Mouse (Mus musculus) neural tube, embryonic 14.5 days (tissue): Measurements from ENCODE around the gene Itsn2. TPM values are rescaled to one million over a fixed set of nuclear protein-coding genes. Genes with fewer than 3 reads are reported as not detected.
"Not testable (repeated sequence)": the region's sequence is repeated elsewhere in the genome, so short reads cannot be mapped to it uniquely, and the experiment has no call there.

Experiments
- ATAC-seq: fragments of 200-750 bp; cut with Nextera tagmentation; 2 replicates; pipeline ENCODE4 v1.8.0; 2017; ENCODE audit warnings: low read depth, mild to moderate bottlenecking, moderate TSS enrichment, moderate library complexity
- H3K27ac ChIP-seq: fragments of 300-500 bp; sonication (generic); 2 replicates; pipeline ENCODE4 v1.5.1; 2014; ENCODE audit warnings: low read depth, mild to moderate bottlenecking, control low read depth, low read length, moderate library complexity, mixed read lengths
- H3K27me3 ChIP-seq: fragments of 300-500 bp; sonication (generic); 2 replicates; pipeline ENCODE4 v1.6.1; 2014; ENCODE audit warnings: low read length; ENCODE audit not compliant: control insufficient read depth, insufficient read depth
- H3K36me3 ChIP-seq: fragments of 300-500 bp; sonication (generic); 2 replicates; pipeline ENCODE4 v1.6.1; 2014; ENCODE audit warnings: low read length, mixed read lengths; ENCODE audit not compliant: control insufficient read depth, insufficient read depth
- H3K4me1 ChIP-seq: fragments of 300-500 bp; sonication (generic); 2 replicates; pipeline ENCODE4 v1.6.1; 2014; ENCODE audit warnings: low read length; ENCODE audit not compliant: control insufficient read depth, insufficient read depth
- H3K4me2 ChIP-seq: fragments of 300-500 bp; sonication (generic); 2 replicates; pipeline ENCODE4 v1.6.1; 2014; ENCODE audit warnings: mild to moderate bottlenecking, low read depth, low read length, control low read depth
- H3K4me3 ChIP-seq: fragments of 300-500 bp; sonication (generic); 2 replicates; pipeline ENCODE4 v1.5.1; 2014; ENCODE audit warnings: low read depth, low read length, control low read depth, mixed read lengths
- H3K9ac ChIP-seq: fragments of 300-500 bp; sonication (generic); replicated peaks from 2 replicates; pipeline ENCODE4 v1.6.1; 2014; ENCODE audit warnings: low read depth, mild to moderate bottlenecking, control low read depth, low read length, mixed read lengths
- H3K9me3 ChIP-seq: fragments of 300-500 bp; sonication (generic); 2 replicates; pipeline ENCODE4 v1.6.1; 2016; ENCODE audit warnings: low read length; ENCODE audit not compliant: control insufficient read depth
- WGBS: fragments of 180-500 bp; shearing (Covaris S2); extraction: QIAGEN DNeasy Blood & Tissue Kit; methylation state at CpG from one replicate; pipeline ENCODE4 v1.1.7; 2014; 5-methylcytosine and 5-hydroxymethylcytosine counted together
- polyA plus RNA-seq: library from polyadenylated mRNA; unstranded; fragments of >200 nt; fragmentation: Nextera tagmentation; extraction: Ambion mirVana; gene quantifications from 2 replicates; pipeline ENCODE4 v1.2.1, GENCODE M21; 2014

The Itsn2 gene
- polyA plus RNA-seq, 1 experiment from 2014 or later = 30.2 TPM

DNA sequence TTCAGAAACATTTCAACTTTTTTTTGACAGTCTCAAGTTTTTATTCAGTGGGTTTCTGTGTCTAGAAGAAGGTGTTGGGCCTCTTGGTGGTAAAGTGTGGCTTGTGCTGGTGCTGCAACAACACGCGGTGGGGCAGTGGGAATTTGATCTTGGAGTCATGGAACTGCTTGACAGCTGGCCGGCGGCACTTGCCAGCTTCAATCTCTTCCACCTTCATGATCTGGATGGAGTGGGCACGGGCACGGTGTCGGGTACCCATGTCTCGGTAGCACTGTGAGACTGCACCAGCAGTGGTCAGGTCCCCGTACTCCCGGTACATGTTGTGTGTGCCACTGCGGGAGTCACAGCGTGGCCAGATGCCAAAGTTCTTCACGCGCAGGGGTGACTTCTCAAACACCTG, 96.9 kb downstream of the Itsn2 start:
- no peak overlapping the region for H3K9ac ChIP-seq
- no peak overlapping the region for H3K4me2 ChIP-seq
- H3K27ac ChIP-seq = no peak overlapping the region
- no peaks in the 10 kb centered on the region for H3K9me3 ChIP-seq
- H3K27me3 ChIP-seq = no peaks in the 10 kb centered on the region
- H3K36me3 ChIP-seq = no peaks in the 10 kb centered on the region
- 93% methylated on average over 14 of the region's 14 CpGs for WGBS
- H3K4me3 ChIP-seq = no peak overlapping the region
- ATAC-seq = no peak
- H3K4me1 ChIP-seq = no peaks in the 10 kb centered on the region

DNA sequence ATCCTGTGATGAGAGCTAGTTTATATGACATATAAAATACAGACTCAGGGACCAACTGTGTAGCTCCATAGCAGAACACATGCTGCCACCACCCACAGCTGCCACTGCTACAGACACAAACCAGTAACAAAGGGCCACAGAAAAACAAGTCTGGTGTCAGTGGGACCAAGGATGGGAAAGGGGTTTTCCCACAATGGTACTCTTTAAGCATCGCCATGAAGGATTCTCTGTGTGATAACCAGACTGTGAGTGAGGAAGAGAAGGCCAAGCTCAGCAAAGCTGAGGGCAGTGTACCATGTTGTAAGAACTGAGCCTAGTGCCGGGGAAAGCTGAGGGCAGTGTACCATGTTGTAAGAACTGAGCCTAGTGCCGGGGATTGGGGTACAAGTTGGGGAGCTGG, 98.8 kb downstream of the Itsn2 start:
- no peak overlapping the region for H3K4me3 ChIP-seq
- H3K9me3 ChIP-seq = no peaks in the 10 kb centered on the region
- H3K27me3 ChIP-seq = no peaks in the 10 kb centered on the region
- H3K9ac ChIP-seq = no peak overlapping the region
- H3K4me1 ChIP-seq = no peaks in the 10 kb centered on the region
- no peak overlapping the region for H3K27ac ChIP-seq
- no peaks in the 10 kb centered on the region for H3K36me3 ChIP-seq
- ATAC-seq = no peak
- H3K4me2 ChIP-seq = no peak overlapping the region
- WGBS = 88% methylated on average over 3 of the region's 3 CpGs

DNA sequence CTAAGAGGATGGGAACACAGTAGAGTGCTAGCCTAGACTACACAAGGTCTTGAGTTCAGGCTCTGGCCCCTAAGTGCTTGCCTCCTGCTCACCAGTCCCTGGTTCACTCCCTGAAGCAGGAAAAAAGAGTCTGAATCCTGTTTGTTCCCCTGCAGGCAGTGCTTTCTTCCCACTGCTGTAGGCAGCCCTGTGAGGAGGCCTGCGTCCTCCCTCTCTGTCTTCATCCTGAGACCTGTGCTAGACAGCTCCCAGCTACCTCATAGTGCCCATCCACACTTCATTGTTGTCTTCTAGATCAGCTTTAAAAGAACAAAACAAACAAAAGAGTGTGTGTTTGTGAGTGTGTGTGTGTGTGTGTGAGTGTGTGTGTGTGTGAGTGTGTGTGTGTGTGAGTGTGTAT, 102.1 kb downstream of the Itsn2 start:
- Histone ChIP-seq H3K4me3 (no peak overlapping the region), H3K9ac (no peak overlapping the region), H3K27ac (no peak overlapping the region), H3K36me3 (0 out of 2 replicates have a peak, but pooled peaks cover 5% of the 10 kb centered on the region), H3K27me3 (no peaks in the 10 kb centered on the region), H3K4me2 (no peak overlapping the region), H3K9me3 (no peaks in the 10 kb centered on the region), H3K4me1 (no peaks in the 10 kb centered on the region)
- WGBS = 91% methylated on average over 1 of the region's 1 CpGs
- ATAC-seq = no peak

DNA sequence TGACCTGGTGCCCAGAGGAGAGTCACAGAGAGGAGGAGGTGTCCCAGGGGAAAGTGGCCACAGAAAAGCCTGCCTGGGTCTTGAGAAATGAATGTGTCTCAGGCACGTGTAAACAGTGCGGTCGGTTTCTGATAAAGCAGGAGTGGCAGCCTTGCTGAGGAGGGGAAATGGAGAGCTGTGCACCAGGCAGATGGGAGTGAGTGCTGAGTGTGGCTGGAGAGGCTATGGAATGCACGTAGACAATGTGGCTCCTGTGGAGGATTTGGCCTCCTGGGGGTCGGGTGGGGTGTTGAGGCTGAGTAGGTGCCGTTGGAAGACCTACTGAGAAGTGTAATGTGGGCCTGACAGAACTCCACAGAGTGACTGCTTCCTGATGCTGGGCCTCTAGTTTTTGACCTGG, 113.2 kb downstream of the Itsn2 start:
- not testable (repeated sequence) for H3K27ac ChIP-seq, H3K9ac ChIP-seq, H3K36me3 ChIP-seq, H3K9me3 ChIP-seq, ATAC-seq, H3K4me2 ChIP-seq, H3K4me3 ChIP-seq, H3K4me1 ChIP-seq, H3K27me3 ChIP-seq
- 88% methylated on average over 6 of the region's 6 CpGs for WGBS

DNA sequence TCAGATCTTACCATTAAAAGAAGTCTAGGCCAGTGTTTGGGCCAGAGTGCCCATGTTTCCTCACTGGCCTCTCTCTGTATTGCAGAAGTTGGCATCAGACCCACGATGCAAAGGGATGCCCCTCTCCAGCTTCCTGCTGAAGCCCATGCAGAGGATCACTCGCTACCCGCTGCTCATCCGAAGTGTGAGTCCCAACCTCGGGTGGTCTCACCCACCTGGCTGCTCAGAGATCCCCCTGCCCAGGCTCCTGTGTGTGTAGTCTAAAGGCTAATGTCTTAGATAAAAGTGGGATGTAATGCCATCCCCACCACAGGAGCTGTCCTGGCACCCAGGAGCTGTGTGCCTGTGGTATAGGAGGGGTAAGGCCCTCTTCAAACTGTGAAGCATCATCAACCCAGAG, 113.7 kb downstream of the Itsn2 start:
- 96% methylated on average over 5 of the region's 5 CpGs for WGBS
- no peaks in the 10 kb centered on the region for H3K9me3 ChIP-seq
- H3K4me3 ChIP-seq = no peak overlapping the region
- peaks cover 9% of the 10 kb centered on the region; the same call in 1 of the 2 replicates for H3K36me3 ChIP-seq
- H3K4me2 ChIP-seq = no peak overlapping the region
- no peak for ATAC-seq
- no peak overlapping the region for H3K27ac ChIP-seq
- H3K27me3 ChIP-seq = no peaks in the 10 kb centered on the region
- H3K9ac ChIP-seq = no peak overlapping the region
- H3K4me1 ChIP-seq = no peaks in the 10 kb centered on the region

DNA sequence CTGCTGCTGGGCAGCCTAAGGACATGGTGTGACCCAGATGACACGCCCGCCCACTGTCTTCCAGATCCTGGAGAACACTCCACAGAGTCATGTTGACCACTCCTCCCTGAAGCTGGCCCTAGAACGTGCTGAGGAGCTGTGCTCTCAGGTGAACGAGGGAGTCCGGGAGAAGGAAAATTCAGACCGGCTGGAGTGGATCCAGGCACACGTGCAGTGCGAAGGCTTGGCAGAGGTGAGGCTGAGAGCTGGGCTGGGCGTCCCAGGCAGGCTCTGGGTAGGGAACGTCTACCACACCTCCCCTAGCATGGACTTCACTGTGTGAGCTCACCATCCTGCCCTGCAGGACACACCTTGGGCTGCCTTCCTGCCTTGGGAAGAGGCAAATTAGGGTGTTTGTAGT, 114.5 kb downstream of the Itsn2 start:
- WGBS = 90% methylated on average over 10 of the region's 10 CpGs

DNA sequence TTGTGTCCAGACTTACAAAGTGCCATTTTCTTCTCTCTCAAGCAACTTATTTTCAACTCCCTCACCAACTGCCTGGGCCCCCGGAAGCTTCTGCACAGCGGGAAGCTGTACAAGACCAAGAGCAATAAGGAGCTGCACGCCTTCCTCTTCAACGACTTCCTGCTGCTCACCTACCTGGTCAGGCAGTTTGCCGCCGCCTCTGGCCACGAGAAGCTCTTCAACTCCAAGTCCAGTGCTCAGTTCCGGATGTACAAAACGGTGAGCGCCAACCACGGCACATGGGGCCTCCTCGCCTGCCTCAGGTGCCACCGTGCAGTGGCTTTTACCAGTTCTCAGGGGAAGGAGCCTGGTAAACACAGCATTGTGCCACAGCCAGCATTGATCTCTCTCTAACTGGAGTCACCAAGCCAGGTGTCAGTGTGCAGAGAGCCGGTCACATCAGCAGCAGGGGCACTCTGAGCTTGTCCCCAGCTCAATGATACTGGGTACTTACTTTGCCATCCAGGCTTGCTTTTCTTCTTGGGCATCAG, 115.1 kb downstream of the Itsn2 start:
- no peak overlapping the region for H3K4me2 ChIP-seq
- no peak overlapping the region for H3K9ac ChIP-seq
- H3K27ac ChIP-seq = no peak overlapping the region
- H3K27me3 ChIP-seq = no peaks in the 10 kb centered on the region
- no peak for ATAC-seq
- no peaks in the 10 kb centered on the region for H3K9me3 ChIP-seq
- peaks cover 6% of the 10 kb centered on the region; the same call in 1 of the 2 replicates for H3K36me3 ChIP-seq
- no peaks in the 10 kb centered on the region for H3K4me1 ChIP-seq
- 91% methylated on average over 14 of the region's 14 CpGs for WGBS
- no peak overlapping the region for H3K4me3 ChIP-seq

More for the DNA sequence above, 114.5 kb downstream of the Itsn2 start:
- no peaks in the 10 kb centered on the region for H3K9me3 ChIP-seq
- peaks cover 6% of the 10 kb centered on the region; the same call in 1 of the 2 replicates for H3K36me3 ChIP-seq
- H3K9ac ChIP-seq = no peak overlapping the region
- H3K4me3 ChIP-seq = no peak overlapping the region
- H3K4me2 ChIP-seq = no peak overlapping the region
- no peaks in the 10 kb centered on the region for H3K27me3 ChIP-seq
- H3K27ac ChIP-seq = no peak overlapping the region
- no peak for ATAC-seq
- H3K4me1 ChIP-seq = no peaks in the 10 kb centered on the region

DNA sequence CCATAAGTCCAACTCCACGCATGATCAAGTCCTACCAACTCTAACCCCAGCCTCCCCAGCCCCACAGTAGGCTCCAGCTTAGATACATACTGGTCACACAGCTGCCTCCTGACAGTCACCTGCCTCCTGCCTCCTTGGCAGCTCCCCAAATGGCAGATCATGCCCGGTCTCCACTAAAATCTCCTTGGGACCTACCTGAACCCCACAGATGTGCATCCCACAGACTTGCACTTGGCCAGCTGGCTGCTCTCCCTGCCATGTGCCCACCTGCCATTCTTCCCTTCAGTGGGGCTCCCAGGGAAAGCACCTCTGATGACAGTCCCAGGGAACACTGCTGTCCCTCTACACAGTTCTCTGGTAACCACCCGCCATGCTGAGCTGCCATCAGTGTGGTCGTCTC, 115.9 kb downstream of the Itsn2 start:
- Histone ChIP-seq H3K4me2 (no peak overlapping the region), H3K9me3 (no peaks in the 10 kb centered on the region), H3K36me3 (peaks cover 6% of the 10 kb centered on the region; the same call in 1 of the 2 replicates), H3K4me1 (no peaks in the 10 kb centered on the region), H3K27ac (no peak overlapping the region), H3K9ac (no peak overlapping the region), H3K4me3 (no peak overlapping the region), H3K27me3 (no peaks in the 10 kb centered on the region)
- 88% methylated on average over 4 of the region's 4 CpGs for WGBS
- no peak for ATAC-seq

DNA sequence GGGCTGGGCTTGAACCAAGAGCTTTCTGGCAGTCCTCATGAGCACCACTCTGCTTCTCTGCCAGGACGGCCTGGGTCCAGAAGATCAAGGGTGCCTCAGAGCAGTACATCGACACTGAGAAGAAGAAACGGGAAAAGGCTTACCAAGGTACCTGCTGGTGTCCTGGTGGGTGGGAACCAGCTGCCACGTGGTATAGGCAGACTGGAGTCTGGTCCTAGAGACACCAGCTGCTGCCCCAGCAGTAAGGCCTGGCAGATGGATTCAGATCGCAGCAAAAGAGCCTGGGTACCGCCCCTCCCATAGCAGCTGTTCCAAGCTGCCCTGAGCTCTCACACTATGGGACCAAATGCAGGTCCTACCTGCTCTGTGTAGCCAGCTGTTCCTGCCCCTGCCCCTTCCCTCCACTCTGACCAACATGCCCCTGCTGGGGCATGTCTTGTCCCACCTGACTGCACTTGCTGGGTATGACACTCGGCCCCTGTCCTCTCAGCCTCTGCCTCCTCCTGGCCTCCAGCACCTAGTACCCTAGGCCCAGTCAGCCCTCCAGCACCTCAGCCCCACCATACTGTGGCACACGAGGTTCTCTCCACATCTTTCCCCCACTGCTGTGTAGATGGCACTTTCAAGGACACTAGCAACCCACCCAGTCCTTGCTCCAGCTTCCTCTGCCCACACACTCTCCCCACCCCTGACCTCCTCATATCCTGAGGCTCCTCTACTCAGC, 116.6 kb downstream of the Itsn2 start:
- Histone ChIP-seq H3K9me3 (no peaks in the 10 kb centered on the region), H3K27me3 (no peaks in the 10 kb centered on the region), H3K4me1 (no peaks in the 10 kb centered on the region), H3K4me2 (no peak overlapping the region), H3K27ac (no peak overlapping the region), H3K36me3 (peaks cover 6% of the 10 kb centered on the region; the same call in 1 of the 2 replicates), H3K9ac (no peak overlapping the region), H3K4me3 (no peak overlapping the region)
- WGBS = 69% methylated on average over 8 of the region's 8 CpGs
- no peak for ATAC-seq
